Mouse (Mus musculus) intestine, embryonic 15.5 days (tissue): ENCODE measurements around the gene Acad10. TPM values are rescaled to one million over a fixed set of nuclear protein-coding genes. Genes with fewer than 3 reads are reported as not detected.
"Not testable (repeated sequence)": the region's sequence is repeated elsewhere in the genome, so short reads cannot be mapped to it uniquely, and the experiment has no call there.

Experiments used
- ATAC-seq: fragments of 200-750 bp; cut with Nextera tagmentation; 2 replicates; pipeline ENCODE4 v1.8.0; 2017; ENCODE audit warnings: moderate TSS enrichment, moderate library complexity
- H3K27ac ChIP-seq: fragments of 300-500 bp; sonication (generic); 2 replicates; pipeline ENCODE4 v1.5.1; 2015; ENCODE audit warnings: mild to moderate bottlenecking, inconsistent platforms
- H3K27me3 ChIP-seq: fragments of 300-500 bp; sonication (generic); replicated peaks from 2 replicates; pipeline ENCODE4 v1.6.1; 2015; ENCODE audit warnings: inconsistent platforms
- H3K36me3 ChIP-seq: fragments of 300-500 bp; sonication (generic); 2 replicates; pipeline ENCODE4 v1.6.1; 2015; ENCODE audit warnings: inconsistent platforms
- H3K4me1 ChIP-seq: fragments of 300-500 bp; sonication (generic); replicated peaks from 2 replicates; pipeline ENCODE4 v1.6.1; 2015; ENCODE audit warnings: inconsistent platforms
- H3K4me2 ChIP-seq: fragments of 300-500 bp; sonication (generic); replicated peaks from 2 replicates; pipeline ENCODE4 v1.6.1; 2015; ENCODE audit warnings: mild to moderate bottlenecking, inconsistent platforms
- H3K4me3 ChIP-seq: fragments of 300-500 bp; sonication (generic); replicated peaks from 2 replicates; pipeline ENCODE4 v1.5.1; 2015; ENCODE audit warnings: inconsistent platforms
- H3K9ac ChIP-seq: fragments of 300-500 bp; sonication (generic); 2 replicates; pipeline ENCODE4 v1.6.1; 2015; ENCODE audit warnings: inconsistent platforms
- H3K9me3 ChIP-seq: fragments of 300-500 bp; sonication (generic); 2 replicates; pipeline ENCODE4 v1.6.1; 2016; ENCODE audit warnings: inconsistent platforms
- WGBS: fragments of 180-500 bp; shearing (Covaris S2); methylation state at CpG from one replicate; pipeline ENCODE4 v1.1.7; 2015; 5-methylcytosine and 5-hydroxymethylcytosine counted together
- polyA plus RNA-seq: library from polyadenylated mRNA; unstranded; fragments of >200 nt; fragmentation: Nextera tagmentation; extraction: Ambion mirVana; gene quantifications from 2 replicates; pipeline ENCODE4 v1.2.1, GENCODE M21; 2015

Gene Acad10
- polyA plus RNA-seq, 1 experiment from 2014 or later: 4.6 TPM

DNA sequence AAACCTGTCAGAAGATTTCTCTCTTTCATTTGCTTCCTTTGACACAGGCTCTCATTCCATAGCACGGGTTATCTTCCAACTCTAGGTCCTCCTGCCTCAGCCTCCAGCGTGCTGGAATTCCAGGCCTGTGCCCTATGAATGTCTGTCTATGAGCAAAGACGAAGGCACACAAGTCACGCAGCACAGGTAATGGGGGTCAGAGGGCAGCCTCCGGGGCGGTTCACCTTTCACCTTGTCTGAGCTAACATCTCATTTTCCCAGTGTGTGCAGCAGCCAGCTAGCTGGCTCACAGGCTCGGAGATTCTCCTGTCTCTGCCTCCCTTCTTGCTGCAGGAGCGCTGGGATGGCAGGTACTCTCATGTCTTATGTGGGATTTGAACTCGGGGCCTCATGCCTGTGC lies 20.7 kb downstream of the Acad10 start:
- Histone ChIP-seq H3K27me3 (no peaks in the 10 kb centered on the region), H3K36me3 (no peaks in the 10 kb centered on the region), H3K4me2 (no peak overlapping the region), H3K9me3 (no peaks in the 10 kb centered on the region), H3K4me1 (no peaks in the 10 kb centered on the region), H3K4me3 (no peak overlapping the region), H3K9ac (no peak overlapping the region), H3K27ac (no peak overlapping the region)
- no peak for ATAC-seq
- 86% methylated on average over 9 of the region's 9 CpGs for WGBS

DNA sequence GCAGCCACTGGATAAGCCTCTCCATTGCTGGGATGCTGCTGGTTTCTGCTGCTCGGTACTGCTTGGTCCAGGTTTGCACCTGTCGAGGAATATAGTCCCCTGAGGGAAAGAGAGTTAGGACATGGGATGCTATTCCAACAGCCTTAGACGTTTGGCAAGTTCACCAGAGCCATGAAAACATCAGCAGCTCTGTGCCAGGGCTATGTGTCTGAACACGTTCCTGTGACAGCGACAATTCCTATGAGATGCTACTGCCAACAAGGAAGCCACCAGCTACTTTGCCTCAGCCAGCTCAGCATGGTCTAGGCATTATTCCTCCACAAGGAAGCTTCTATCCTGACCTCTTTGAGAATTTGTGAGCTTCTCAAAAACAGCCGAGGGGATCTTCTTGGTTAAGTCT lies 23.0 kb downstream of the Acad10 start:
- no peaks in the 10 kb centered on the region for H3K27me3 ChIP-seq
- H3K36me3 ChIP-seq: no peaks in the 10 kb centered on the region
- H3K4me1 ChIP-seq: no peaks in the 10 kb centered on the region
- H3K9me3 ChIP-seq: no peaks in the 10 kb centered on the region
- no peak overlapping the region for H3K27ac ChIP-seq
- WGBS: 85% methylated on average over 6 of the region's 6 CpGs
- no peak overlapping the region for H3K9ac ChIP-seq
- H3K4me3 ChIP-seq: no peak overlapping the region
- no peak for ATAC-seq
- no peak overlapping the region for H3K4me2 ChIP-seq

DNA sequence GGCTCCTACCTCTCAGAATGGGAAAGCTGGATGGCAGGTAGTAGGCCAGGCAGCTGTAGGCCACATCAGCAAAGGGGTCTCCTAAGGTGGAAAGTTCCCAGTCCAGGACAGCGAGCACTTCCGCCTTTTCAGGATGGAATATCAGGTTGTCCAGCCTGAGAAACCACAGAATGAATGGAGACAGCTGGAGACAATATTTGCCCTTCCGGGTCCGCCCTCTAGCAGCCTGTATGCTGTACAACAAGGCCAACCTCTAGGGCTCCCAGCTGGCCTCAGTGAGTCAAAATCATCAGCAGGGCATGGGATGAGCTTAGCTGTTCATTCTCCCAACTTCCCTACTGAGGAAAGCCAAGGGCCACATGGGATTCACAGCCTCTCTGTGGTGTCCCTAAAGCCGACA lies 25.6 kb downstream of the Acad10 start:
- H3K4me1 ChIP-seq: no peaks in the 10 kb centered on the region
- H3K27ac ChIP-seq: no peak overlapping the region
- no peak overlapping the region for H3K9ac ChIP-seq
- ATAC-seq: no peak
- no peak overlapping the region for H3K4me3 ChIP-seq
- no peaks in the 10 kb centered on the region for H3K36me3 ChIP-seq
- no peaks in the 10 kb centered on the region for H3K9me3 ChIP-seq
- no peaks in the 10 kb centered on the region for H3K27me3 ChIP-seq
- WGBS: 85% methylated on average over 5 of the region's 5 CpGs
- no peak overlapping the region for H3K4me2 ChIP-seq

DNA sequence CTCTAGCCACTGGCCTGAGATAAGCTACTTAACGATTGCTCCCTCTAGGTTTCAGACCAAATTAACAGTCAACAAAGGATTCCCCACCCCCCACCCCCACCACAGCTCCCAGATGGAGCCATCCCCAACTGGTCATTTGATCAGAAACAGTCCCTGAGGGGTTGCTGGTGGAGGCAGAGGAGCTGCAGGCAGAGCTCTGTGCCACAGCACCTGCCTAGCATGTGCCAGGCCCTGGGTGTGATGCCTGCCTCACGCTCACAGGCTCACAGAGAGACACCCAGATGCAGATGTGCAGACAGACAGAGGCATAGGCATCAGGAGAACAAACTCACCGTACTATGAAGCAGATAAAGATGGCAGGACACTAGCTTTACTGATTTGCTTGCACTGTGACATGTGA lies 27.5 kb downstream of the Acad10 start:
- Histone ChIP-seq H3K9ac (no peak overlapping the region), H3K27ac (no peak overlapping the region), H3K27me3 (no peaks in the 10 kb centered on the region), H3K4me3 (no peak overlapping the region), H3K4me2 (no peak overlapping the region), H3K9me3 (no peaks in the 10 kb centered on the region), H3K4me1 (no peaks in the 10 kb centered on the region), H3K36me3 (no peaks in the 10 kb centered on the region)
- no peak for ATAC-seq
- 38% methylated on average over 3 of the region's 3 CpGs for WGBS

DNA sequence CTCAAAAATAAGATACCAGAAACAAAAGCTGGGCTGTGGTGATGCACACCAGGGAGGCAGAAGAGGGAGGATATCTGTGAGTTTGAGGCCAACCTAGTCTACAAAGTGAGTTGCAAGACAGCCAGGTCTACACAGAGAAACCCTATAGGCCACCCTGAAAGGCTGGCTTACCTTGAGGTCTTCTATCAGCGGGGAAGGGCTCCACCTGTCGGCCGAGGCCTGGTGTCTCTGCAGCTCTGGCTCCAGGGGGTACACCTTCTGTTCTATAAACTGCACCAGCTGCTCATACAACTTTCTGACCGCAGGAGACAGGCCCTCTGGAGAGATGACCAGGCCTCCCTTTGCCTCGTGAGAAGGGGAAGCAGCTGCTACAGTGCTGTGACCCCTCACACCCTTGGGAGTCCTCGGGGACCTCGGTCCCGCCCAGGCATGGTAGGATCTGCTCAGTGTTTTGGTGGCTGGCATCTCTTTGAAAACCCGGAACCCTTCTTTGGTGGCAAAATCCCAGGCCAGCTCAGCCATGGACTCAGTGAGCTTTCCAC lies 29.1 kb downstream of the Acad10 start:
- not testable (repeated sequence) for H3K9me3 ChIP-seq, ATAC-seq, H3K9ac ChIP-seq, H3K4me2 ChIP-seq, H3K4me1 ChIP-seq, H3K27me3 ChIP-seq, H3K4me3 ChIP-seq, H3K27ac ChIP-seq, H3K36me3 ChIP-seq
- WGBS: 60% methylated on average over 9 of the region's 9 CpGs

DNA sequence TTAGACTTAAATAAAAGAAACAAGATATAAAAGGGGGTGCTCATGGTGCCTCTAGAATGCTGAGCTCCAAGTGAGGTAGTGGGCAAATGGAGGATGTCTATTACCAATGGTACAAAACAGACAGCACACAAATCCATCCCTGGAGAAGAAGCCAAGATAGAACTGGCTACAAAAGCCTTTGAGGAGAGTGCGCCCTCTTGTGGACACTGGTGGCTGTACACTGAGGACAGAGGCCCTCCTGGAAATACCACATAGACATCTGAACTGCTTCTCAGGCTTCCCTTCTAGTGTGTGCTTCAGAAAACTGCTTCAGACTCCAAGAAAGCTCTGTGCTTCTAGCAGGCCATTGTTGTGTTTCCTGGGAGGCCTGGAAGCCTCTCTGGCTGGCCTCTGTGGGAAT lies 32.4 kb downstream of the Acad10 start:
- H3K4me2 ChIP-seq: no peak overlapping the region
- H3K4me3 ChIP-seq: no peak overlapping the region
- ATAC-seq: no peak
- no peaks in the 10 kb centered on the region for H3K4me1 ChIP-seq
- WGBS: 7% methylated on average over 1 of the region's 1 CpGs
- H3K27me3 ChIP-seq: no peaks in the 10 kb centered on the region
- H3K9me3 ChIP-seq: no peaks in the 10 kb centered on the region
- no peak overlapping the region for H3K9ac ChIP-seq
- no peak overlapping the region for H3K27ac ChIP-seq
- no peaks in the 10 kb centered on the region for H3K36me3 ChIP-seq

DNA sequence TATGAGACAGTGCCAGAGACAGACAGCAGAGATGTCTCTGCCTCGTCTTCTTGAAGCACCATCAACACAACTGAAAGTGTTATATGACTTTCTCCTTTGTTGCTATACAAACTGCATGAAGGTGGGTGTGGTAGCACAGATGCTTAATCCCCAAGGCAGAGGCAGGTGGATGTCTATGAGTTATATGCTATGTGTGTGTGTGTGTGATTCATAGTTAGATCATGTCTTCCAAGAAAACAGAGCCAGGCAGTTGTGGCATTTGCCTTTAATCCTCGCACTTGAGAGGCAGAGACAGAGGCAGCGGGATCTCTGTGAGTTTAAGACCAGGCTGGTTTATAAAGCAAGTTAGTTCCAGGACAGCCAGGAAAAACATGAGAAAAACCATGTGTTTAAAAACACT lies 37.1 kb downstream of the Acad10 start:
- H3K27me3 ChIP-seq: no peaks in the 10 kb centered on the region

DNA sequence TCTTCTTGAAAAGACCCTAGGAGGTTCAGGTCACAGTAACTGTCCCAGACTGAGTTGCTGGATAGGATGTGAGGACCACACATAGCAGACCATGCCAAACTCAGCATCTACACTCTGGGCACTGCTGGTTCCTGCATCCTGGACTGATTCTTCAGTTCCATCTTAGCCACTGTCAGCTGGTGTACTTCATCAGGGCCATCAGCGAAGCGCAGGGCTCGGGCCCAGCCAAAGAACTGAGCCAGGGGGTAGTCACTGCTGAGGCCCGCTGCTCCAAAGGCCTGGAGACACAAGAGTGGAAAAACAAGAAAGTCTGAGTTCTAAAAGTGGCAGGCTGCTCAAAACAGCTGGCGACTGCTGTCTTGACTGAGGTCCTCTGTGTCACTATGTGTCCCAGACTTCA lies 39.2 kb downstream of the Acad10 start:
- no peaks in the 10 kb centered on the region for H3K36me3 ChIP-seq
- peaks cover 3% of the 10 kb centered on the region for H3K4me1 ChIP-seq
- no peak overlapping the region for H3K27ac ChIP-seq
- no peaks in the 10 kb centered on the region for H3K9me3 ChIP-seq
- no peak for ATAC-seq
- H3K4me2 ChIP-seq: no peak overlapping the region
- no peak overlapping the region for H3K9ac ChIP-seq
- no peaks in the 10 kb centered on the region for H3K27me3 ChIP-seq
- WGBS: 93% methylated on average over 5 of the region's 5 CpGs
- H3K4me3 ChIP-seq: no peak overlapping the region

More for the DNA sequence above, 37.1 kb downstream of the Acad10 start:
- Histone ChIP-seq H3K36me3 (no peaks in the 10 kb centered on the region), H3K27ac (no peak overlapping the region), H3K9ac (no peak overlapping the region), H3K4me1 (peaks cover 3% of the 10 kb centered on the region), H3K4me3 (no peak overlapping the region), H3K9me3 (no peaks in the 10 kb centered on the region), H3K4me2 (no peak overlapping the region)
- WGBS: 82% methylated on average over 3 of the region's 3 CpGs
- no peak for ATAC-seq

DNA sequence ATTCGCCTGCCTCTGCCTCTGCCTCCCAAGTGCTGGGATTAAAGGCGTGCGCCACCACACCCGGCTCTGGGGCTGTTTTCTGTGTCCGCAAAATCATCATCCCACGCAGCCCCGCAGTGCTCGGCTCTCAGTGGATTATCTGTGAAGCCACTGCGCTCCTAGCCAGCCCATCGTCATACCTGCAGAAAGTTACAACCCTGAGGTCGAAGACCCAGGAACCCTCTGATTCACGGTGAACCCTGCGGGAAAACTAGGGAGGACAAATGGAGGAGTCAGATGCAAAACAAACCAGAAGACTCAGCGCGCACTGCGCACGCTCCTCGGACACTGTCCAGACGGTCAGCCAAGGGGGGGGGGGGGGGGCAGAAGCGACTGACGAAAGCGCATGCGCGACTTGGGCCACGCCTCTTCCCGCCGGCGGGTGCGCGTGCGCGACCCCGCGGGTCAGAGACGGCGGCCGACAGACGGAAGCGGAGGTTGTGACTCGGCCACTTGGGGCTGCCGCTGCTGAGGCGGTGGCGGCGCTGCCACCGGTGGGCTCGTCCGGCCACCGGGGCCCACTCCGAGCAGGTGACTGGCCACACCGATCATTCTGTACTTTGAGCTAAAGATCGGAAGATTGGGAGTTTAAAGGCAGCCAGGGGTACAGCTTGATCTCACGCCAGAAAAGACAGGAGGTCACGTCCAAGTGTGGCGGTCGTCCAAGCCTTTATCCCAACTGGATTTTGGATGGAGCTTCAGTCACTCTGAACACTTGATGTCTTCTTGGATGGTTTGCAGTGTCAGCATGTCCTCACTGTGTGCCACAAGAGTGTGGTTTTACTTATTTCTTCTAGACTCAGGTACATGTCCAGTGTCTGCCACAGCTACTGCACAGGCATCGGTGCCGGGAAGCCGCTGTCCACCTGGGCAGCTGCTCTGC lies 41.5 kb downstream of the Acad10 start, which contains the start of gene Acad12:
TSS of gene Acad12 (minus strand) at position 347 of the 922 bp plus-strand sequence.
- Histone ChIP-seq H3K4me3 (peak within 1 kb of the TSS; percentile 73), H3K36me3 (no peaks in the 10 kb centered on the region), H3K9me3 (no peaks in the 10 kb centered on the region), H3K4me2 (peak within 1 kb of the TSS; percentile 77), H3K9ac (peak within 1 kb of the TSS; percentile 82), H3K27me3 (no peaks in the 10 kb centered on the region), H3K4me1 (peaks cover 3% of the 10 kb centered on the region), H3K27ac (peak within 1 kb of the TSS; percentile 80)
- WGBS: under 1% methylated on average over 58 of the region's 58 CpGs
- peak; percentile 89 for ATAC-seq

DNA sequence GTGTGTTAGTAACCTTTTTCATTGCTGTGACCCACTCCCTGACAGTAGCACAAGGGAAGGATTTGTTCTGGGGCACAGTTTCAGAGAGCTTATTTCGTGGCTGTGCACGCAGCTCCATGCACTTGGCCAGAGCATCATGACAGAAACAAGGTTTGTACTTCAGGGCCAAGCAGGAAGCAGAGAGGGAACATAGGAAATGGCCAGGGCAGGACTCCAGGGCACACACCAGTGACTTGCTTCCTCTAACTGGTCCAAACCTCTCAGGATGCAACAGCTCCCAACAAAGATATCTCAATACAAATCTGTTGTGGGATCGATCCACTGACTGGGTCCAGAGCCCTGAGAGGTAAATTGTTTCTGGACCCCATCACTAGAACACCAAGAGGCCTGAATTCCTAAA lies 45.4 kb downstream of the Acad10 start:
- ATAC-seq, H3K27ac ChIP-seq, H3K4me2 ChIP-seq, H3K4me3 ChIP-seq, H3K36me3 ChIP-seq, H3K9me3 ChIP-seq, H3K4me1 ChIP-seq, H3K27me3 ChIP-seq, H3K9ac ChIP-seq: not testable (repeated sequence)
- WGBS: 77% methylated on average over 3 of the region's 3 CpGs

DNA sequence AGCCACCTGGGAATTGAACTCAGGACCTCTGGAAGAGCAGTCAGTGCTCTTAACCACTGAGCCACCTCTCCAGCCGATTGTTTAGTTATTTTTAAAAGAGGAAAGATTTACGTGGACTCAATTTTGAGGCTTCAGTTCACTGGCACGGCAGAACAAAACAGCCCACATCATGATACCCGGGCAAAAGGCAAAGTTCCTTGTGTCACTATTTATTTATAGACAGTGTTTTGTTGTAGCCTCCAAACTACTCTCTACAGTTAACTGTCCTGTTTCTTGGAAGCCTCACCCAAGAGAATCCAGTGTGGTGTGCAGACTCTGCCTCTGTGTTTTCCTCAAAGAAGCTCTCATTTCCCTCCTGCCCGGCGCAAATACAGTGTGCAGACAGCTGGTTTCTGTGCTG lies 48.3 kb downstream of the Acad10 start:
- Histone ChIP-seq H3K9ac (no peak overlapping the region), H3K4me2 (no peak overlapping the region), H3K4me1 (no peaks in the 10 kb centered on the region), H3K27me3 (no peaks in the 10 kb centered on the region), H3K4me3 (no peak overlapping the region), H3K9me3 (no peaks in the 10 kb centered on the region), H3K27ac (no peak overlapping the region), H3K36me3 (no peaks in the 10 kb centered on the region)
- WGBS: 82% methylated on average over 6 of the region's 6 CpGs
- ATAC-seq: no peak

DNA sequence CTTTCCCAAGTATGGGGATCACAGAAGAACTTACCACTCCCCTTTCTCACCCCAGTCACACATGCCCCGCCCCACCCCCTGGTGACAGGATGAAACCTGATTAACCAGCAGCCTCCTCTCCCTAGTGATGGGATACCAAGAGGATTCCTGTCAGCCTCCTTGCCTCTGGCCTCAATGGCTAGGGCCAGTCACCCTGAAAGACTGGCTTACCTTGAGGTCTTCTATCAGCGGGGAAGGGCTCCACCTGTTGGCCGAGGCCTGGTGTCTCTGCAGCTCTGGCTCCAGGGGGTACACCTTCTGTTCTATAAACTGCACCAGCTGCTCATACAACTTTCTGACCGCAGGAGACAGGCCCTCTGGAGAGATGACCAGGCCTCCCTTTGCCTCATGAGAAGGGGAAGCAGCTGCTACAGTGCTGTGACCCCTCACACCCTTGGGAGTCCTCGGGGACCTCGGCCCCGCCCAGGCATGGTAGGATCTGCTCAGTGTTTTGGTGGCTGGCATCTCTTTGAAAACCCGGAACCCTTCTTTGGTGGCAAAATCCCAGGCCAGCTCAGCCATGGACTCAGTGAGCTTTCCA lies 50.7 kb downstream of the Acad10 start:
- WGBS: 58% methylated on average over 8 of the region's 8 CpGs
- H3K27ac ChIP-seq, H3K9ac ChIP-seq: not testable (repeated sequence)

More for the DNA sequence above, 50.7 kb downstream of the Acad10 start:
- not testable (repeated sequence) for ATAC-seq, H3K4me2 ChIP-seq, H3K36me3 ChIP-seq, H3K4me1 ChIP-seq, H3K9me3 ChIP-seq, H3K4me3 ChIP-seq, H3K27me3 ChIP-seq
